Mouse (Mus musculus) liver, embryonic 13.5 days (tissue): ENCODE results near the gene H6pd. TPM values are rescaled to one million over a fixed set of nuclear protein-coding genes. Genes with fewer than 3 reads are reported as not detected.

Source experiments
- ATAC-seq: fragments of 200-750 bp; cut with Nextera tagmentation; 2 replicates; pipeline ENCODE4 v1.8.0; 2017; ENCODE audit warnings: low read depth, mild to moderate bottlenecking, moderate number of reproducible peaks, moderate library complexity
- DNase-seq: peaks from one replicate; pipeline ENCODE4 v3.0.0; 2022
- H3K27ac ChIP-seq: fragments of 300-500 bp; sonication (generic); 2 replicates; pipeline ENCODE4 v1.5.1; 2015; ENCODE audit warnings: moderate library complexity, mild to moderate bottlenecking, inconsistent platforms
- H3K27me3 ChIP-seq: fragments of 300-500 bp; sonication (generic); 2 replicates; pipeline ENCODE4 v1.6.1; 2015; ENCODE audit warnings: mild to moderate bottlenecking, inconsistent platforms
- H3K36me3 ChIP-seq: fragments of 300-500 bp; sonication (generic); 2 replicates; pipeline ENCODE4 v1.6.1; 2015; ENCODE audit warnings: mild to moderate bottlenecking, inconsistent platforms
- H3K4me1 ChIP-seq: fragments of 300-500 bp; sonication (generic); replicated peaks from 2 replicates; pipeline ENCODE4 v1.6.1; 2015; ENCODE audit warnings: inconsistent platforms
- H3K4me2 ChIP-seq: fragments of 300-500 bp; sonication (generic); 2 replicates; pipeline ENCODE4 v1.6.1; 2015; ENCODE audit warnings: inconsistent platforms, mild to moderate bottlenecking, moderate library complexity
- H3K4me3 ChIP-seq: fragments of 300-500 bp; sonication (generic); replicated peaks from 2 replicates; pipeline ENCODE4 v1.5.1; 2015; ENCODE audit warnings: mild to moderate bottlenecking, inconsistent platforms
- H3K9ac ChIP-seq: fragments of 300-500 bp; sonication (generic); 2 replicates; pipeline ENCODE4 v1.6.1; 2015; ENCODE audit warnings: mild to moderate bottlenecking, inconsistent platforms
- H3K9me3 ChIP-seq: fragments of 300-500 bp; sonication (generic); replicated peaks from 2 replicates; pipeline ENCODE4 v1.6.1; 2016; ENCODE audit warnings: inconsistent platforms
- WGBS: fragments of 180-500 bp; shearing (Covaris S2); methylation state at CpG from one replicate; pipeline ENCODE4 v1.1.7; 2015; ENCODE audit not compliant: insufficient replicate concordance; 5-methylcytosine and 5-hydroxymethylcytosine counted together
- polyA plus RNA-seq: library from polyadenylated mRNA; unstranded; fragments of >200 nt; fragmentation: Nextera tagmentation; extraction: Ambion mirVana; gene quantifications from 2 replicates; pipeline ENCODE4 v1.2.1, GENCODE M21; 2015

H6pd gene
- polyA plus RNA-seq, 1 experiment from 2014 or later: 6.8 TPM

- H3K4me1 ChIP-seq: peaks cover 49% of the 10 kb centered on the region
- ATAC-seq: no peak
- H3K4me3 ChIP-seq: no peak overlapping the region
- no peak overlapping the region for H3K9ac ChIP-seq
- no peak for DNase-seq
- WGBS: 70% methylated on average over 7 of the region's 7 CpGs
- H3K27me3 ChIP-seq: no peaks in the 10 kb centered on the region
- H3K4me2 ChIP-seq: no peak overlapping the region
- no peak overlapping the region for H3K27ac ChIP-seq
- no peaks in the 10 kb centered on the region for H3K9me3 ChIP-seq
- peaks cover 22% of the 10 kb centered on the region for H3K36me3 ChIP-seq
These were observed 12.4 kb downstream of the H6pd start for GRCm38 (mm10) chr4:149996440-149996839.

DNA sequence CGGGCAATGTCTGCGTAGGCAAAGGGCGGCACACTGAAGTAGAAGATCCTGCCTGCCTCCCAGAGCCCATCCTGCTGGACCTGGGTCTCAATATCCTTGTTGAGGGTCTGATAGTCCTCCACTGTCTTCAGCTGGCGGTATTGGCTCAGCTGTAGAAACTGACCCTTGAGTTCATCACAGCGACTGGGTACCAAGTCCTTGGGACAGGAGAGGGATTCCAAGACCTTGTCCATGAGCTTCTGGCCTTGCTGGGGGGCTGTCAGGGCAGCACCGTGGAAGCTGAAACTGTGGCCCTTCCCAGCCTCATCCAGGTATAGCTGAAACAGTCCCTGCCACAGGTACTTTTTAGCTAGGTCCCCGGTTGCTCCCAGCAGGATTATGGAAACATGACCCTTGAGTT lies 12.9 kb downstream of the H6pd start:
- H3K4me1 ChIP-seq: peaks cover 49% of the 10 kb centered on the region
- H3K9me3 ChIP-seq: no peaks in the 10 kb centered on the region
- no peak overlapping the region for H3K9ac ChIP-seq
- 79% methylated on average over 7 of the region's 7 CpGs for WGBS
- H3K4me2 ChIP-seq: no peak overlapping the region
- no peak overlapping the region for H3K4me3 ChIP-seq
- no peak for ATAC-seq
- no peak for DNase-seq
- H3K27ac ChIP-seq: no peak overlapping the region
- peaks cover 22% of the 10 kb centered on the region for H3K36me3 ChIP-seq
- H3K27me3 ChIP-seq: no peaks in the 10 kb centered on the region

GRCm38 (mm10) chr4:149994218-149994617 lies 14.6 kb downstream of the H6pd start:
- ATAC-seq (no peak), DNase-seq (no peak)
- Histone ChIP-seq H3K9ac (no peak overlapping the region), H3K4me3 (no peak overlapping the region), H3K4me2 (no peak overlapping the region), H3K9me3 (no peaks in the 10 kb centered on the region), H3K36me3 (peaks cover 22% of the 10 kb centered on the region), H3K27ac (no peak overlapping the region), H3K27me3 (no peaks in the 10 kb centered on the region), H3K4me1 (peaks cover 48% of the 10 kb centered on the region)
- 85% methylated on average over 10 of the region's 10 CpGs for WGBS

GRCm38 (mm10) chr4:149992670-149993032 lies 16.2 kb downstream of the H6pd start:
- Histone ChIP-seq H3K9ac (no peak overlapping the region), H3K36me3 (peaks cover 22% of the 10 kb centered on the region), H3K4me2 (no peak overlapping the region), H3K27me3 (no peaks in the 10 kb centered on the region), H3K4me3 (no peak overlapping the region), H3K4me1 (peaks cover 46% of the 10 kb centered on the region), H3K27ac (no peak overlapping the region), H3K9me3 (no peaks in the 10 kb centered on the region)
- ATAC-seq (no peak), DNase-seq (no peak)
- 81% methylated on average over 8 of the region's 8 CpGs for WGBS

DNA sequence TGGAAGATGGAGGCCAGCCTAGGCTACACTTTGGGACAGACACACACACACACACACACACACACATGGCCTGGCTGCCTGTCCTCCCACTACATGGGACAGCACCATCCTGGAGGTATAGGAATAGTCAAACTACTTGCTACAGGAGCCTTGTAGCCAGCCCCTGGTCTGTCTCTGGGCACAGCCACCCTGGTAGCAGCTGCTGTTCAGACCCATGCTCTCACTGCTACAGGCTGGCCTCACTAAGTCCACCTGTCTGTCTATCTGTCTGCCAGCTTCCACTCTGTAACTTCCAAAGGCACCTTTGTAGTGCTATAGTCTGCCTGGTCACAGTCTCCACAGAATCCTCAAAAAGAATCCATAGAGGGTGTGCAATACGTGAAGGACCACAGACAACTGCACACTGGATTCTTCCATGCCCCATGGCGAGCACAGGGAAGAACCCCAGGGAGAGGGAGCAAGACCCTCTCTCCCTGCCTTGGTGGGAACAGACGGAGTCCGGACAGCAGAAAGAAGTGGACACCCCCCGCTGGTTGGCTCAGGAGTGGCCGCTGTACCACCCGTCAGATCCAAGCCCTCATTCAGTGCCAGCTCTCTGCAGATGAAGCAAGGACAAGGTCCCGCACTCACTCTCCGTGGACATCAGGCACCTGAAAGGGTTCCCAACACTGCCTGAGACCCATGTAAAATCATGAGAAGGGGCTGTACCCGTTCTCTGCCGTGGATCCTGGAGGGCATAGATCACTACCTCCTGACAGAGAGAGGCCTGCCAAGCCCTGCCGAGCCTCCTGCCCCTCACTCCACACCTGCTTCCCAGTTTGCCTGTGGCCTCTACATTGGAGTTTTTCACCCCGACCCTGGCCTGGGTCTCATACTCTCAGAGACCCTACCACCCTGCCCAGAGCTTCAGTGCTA lies 16.8 kb downstream of the H6pd start:
- peaks cover 39% of the 10 kb centered on the region for H3K4me1 ChIP-seq
- ATAC-seq (no peak), DNase-seq (no peak)
- no peak overlapping the region for H3K4me3 ChIP-seq
- H3K4me2 ChIP-seq: no peak overlapping the region
- 77% methylated on average over 13 of the region's 13 CpGs for WGBS
- peak overlapping the region; percentile 70; the same call in 1 of the 2 replicates for H3K27ac ChIP-seq
- H3K9ac ChIP-seq: no peak overlapping the region
- no peaks in the 10 kb centered on the region for H3K9me3 ChIP-seq
- H3K36me3 ChIP-seq: peaks cover 22% of the 10 kb centered on the region
- H3K27me3 ChIP-seq: no peaks in the 10 kb centered on the region

GRCm38 (mm10) chr4:149990954-149991633 lies 17.7 kb downstream of the H6pd start:
- peaks cover 38% of the 10 kb centered on the region for H3K4me1 ChIP-seq
- H3K9ac ChIP-seq: no peak overlapping the region
- 46% methylated on average over 9 of the region's 9 CpGs for WGBS
- ATAC-seq: peak; percentile 24; the same call in 1 of the 2 replicates
- no peak overlapping the region for H3K4me3 ChIP-seq
- peak overlapping the region; percentile 35 for H3K4me2 ChIP-seq
- no peaks in the 10 kb centered on the region for H3K27me3 ChIP-seq
- H3K36me3 ChIP-seq: peaks cover 22% of the 10 kb centered on the region
- no peak for DNase-seq
- no peaks in the 10 kb centered on the region for H3K9me3 ChIP-seq
- peak overlapping the region; percentile 70 for H3K27ac ChIP-seq

DNA sequence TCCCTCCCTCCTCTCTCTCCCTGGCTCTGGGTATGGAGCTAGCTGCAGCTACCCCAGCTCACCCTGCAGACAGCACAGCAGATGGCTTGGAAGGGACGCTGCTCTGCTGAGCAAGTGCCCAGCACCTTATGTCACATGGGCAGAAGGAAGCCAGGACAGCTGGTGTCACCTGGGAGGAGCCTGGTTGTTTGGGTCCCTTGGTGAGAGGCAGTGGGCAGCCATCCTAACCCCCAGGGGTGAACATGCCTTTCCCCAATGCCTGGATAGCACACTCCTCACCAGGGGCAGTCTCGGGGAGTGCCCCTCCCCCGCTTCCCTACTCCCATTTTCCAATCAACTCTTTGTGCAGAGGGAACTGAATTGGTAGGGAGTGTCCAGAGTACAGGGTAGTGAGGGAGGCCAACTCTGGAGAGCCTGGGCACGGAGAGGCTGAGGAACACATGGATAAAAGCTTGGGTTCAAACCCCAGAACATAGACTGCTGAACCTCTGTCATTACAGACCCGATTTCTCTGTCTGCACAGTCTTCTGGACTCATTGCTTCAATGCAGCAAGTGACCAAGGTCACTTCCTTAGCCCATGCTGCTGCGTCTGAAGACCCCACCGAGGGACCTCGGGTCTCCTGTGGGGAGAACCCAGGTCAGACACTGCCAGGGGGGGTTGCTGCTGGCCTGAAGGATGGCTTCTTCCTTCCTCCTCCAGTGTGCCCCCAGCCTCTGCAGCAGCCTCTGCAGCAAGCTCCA lies 18.4 kb downstream of the H6pd start:
- DNase-seq: no peak

DNA sequence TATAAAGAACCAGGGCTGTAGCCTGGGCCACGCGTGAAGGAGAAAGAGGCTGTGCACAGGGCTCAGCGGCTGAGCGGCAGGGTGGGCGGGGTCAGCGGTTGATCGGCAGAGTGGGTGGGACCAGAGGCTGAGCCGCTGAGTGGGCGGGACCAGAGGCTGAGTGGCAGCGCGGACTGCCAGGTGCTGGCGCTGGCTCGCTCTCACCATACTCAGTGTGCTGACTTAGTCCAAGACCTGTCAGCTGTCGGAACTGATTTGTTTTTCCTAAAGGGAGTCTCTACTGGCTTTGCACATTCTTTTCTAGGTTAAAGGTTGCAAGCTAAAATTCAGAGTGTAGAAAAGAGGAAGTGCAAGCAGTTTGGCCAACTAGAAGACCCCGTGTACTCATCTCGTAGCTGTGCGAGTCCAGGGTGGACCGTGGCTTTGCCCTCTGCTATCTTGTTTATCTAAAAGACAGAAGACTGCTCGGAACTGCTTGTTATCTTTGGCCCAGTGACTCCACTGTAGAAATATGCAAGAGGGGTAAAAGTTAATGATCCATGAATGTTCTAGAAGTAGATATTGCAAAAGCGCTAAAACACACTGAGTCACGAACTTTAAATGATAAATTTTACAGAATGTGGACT lies 19.8 kb downstream of the H6pd start:
- Histone ChIP-seq H3K27me3 (no peaks in the 10 kb centered on the region), H3K4me3 (peak overlapping the region; percentile 32), H3K4me2 (peak overlapping the region; percentile 63), H3K9ac (peak overlapping the region; percentile 24; the same call in 1 of the 2 replicates), H3K36me3 (peaks cover 8% of the 10 kb centered on the region), H3K27ac (peak overlapping the region; percentile 70; the same call in 1 of the 2 replicates), H3K9me3 (no peaks in the 10 kb centered on the region), H3K4me1 (peaks cover 38% of the 10 kb centered on the region)
- ATAC-seq (peak; percentile 91), DNase-seq (peak; percentile 79)
- whole genome bisulfite sequencing: 3% methylated on average over 21 of the region's 21 CpGs

More for the DNA sequence above, 18.4 kb downstream of the H6pd start:
- no peak for ATAC-seq
- H3K36me3 ChIP-seq: peaks cover 16% of the 10 kb centered on the region
- H3K27ac ChIP-seq: peak overlapping the region; percentile 70
- 23% methylated on average over 8 of the region's 8 CpGs for WGBS
- peak overlapping the region; percentile 35 for H3K4me2 ChIP-seq
- no peaks in the 10 kb centered on the region for H3K9me3 ChIP-seq
- H3K9ac ChIP-seq: no peak overlapping the region
- H3K4me3 ChIP-seq: no peak overlapping the region
- H3K27me3 ChIP-seq: no peaks in the 10 kb centered on the region
- peaks cover 38% of the 10 kb centered on the region for H3K4me1 ChIP-seq

DNA sequence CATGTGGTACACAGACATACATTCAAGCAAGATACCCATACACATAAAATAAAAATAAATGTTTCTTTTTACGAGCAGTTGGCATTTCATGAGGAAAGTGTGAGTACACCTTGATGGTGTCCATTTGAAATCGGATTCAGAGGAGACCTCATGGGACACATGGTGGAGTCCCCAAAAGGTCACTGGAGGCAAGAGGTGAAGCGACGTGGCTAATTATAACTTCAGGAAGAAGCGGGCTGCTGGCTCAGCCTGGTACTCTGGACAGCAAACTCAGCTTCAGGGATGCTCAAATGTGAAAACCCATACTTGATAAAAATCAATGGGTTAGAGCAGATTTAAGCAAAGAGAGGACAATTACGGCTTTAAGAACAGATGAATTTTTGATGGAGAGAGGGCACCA lies 20.5 kb downstream of the H6pd start:
- peak overlapping the region; percentile 70; the same call in 1 of the 2 replicates for H3K27ac ChIP-seq
- no peak for ATAC-seq
- H3K4me1 ChIP-seq: peaks cover 38% of the 10 kb centered on the region
- peak overlapping the region; percentile 32; the same call in 1 of the 2 replicates for H3K4me3 ChIP-seq
- peaks cover 10% of the 10 kb centered on the region; the same call in 1 of the 2 replicates for H3K36me3 ChIP-seq
- WGBS: 76% methylated on average over 6 of the region's 6 CpGs
- no peaks in the 10 kb centered on the region for H3K9me3 ChIP-seq
- no peaks in the 10 kb centered on the region for H3K27me3 ChIP-seq
- H3K9ac ChIP-seq: peak overlapping the region; percentile 24; the same call in 1 of the 2 replicates
- H3K4me2 ChIP-seq: peak overlapping the region; percentile 63
- DNase-seq: no peak

GRCm38 (mm10) chr4:149986671-149987417 lies 22.0 kb downstream of the H6pd start:
- H3K27ac ChIP-seq: no peak overlapping the region
- no peak overlapping the region for H3K4me2 ChIP-seq
- H3K9me3 ChIP-seq: no peaks in the 10 kb centered on the region
- no peak overlapping the region for H3K9ac ChIP-seq
- H3K27me3 ChIP-seq: no peaks in the 10 kb centered on the region
- H3K36me3 ChIP-seq: peaks cover 19% of the 10 kb centered on the region
- DNase-seq (no peak), ATAC-seq (no peak)
- 67% methylated on average over 10 of the region's 10 CpGs for WGBS
- peaks cover 35% of the 10 kb centered on the region for H3K4me1 ChIP-seq
- no peak overlapping the region for H3K4me3 ChIP-seq
